Mouse (Mus musculus): Measurements from ENCODE around the gene Tmem274.

The Tmem274 gene

DNA sequence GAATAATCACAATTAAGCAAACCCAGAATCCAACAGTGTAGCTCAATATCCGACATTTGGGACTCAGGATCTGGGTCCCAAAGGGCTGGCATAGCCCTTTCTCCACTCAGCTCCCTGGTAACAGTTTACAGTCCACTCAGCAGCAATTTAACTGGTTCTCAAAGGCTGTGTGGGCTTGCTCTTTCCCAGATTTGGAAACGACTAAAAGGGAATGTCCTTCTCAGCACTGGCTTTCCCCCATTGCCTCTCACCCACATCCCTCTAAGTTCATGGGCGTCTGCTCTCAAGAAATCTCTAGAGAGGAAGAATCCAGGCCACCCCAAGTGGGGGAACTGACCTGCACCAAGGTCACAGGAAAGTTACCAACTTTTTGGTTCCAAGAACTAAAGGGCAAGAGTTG lies 7.4 kb downstream of the Tmem274 start:
- peak in 1 of 2 experiments; percentile 14 for DNase-seq

DNA sequence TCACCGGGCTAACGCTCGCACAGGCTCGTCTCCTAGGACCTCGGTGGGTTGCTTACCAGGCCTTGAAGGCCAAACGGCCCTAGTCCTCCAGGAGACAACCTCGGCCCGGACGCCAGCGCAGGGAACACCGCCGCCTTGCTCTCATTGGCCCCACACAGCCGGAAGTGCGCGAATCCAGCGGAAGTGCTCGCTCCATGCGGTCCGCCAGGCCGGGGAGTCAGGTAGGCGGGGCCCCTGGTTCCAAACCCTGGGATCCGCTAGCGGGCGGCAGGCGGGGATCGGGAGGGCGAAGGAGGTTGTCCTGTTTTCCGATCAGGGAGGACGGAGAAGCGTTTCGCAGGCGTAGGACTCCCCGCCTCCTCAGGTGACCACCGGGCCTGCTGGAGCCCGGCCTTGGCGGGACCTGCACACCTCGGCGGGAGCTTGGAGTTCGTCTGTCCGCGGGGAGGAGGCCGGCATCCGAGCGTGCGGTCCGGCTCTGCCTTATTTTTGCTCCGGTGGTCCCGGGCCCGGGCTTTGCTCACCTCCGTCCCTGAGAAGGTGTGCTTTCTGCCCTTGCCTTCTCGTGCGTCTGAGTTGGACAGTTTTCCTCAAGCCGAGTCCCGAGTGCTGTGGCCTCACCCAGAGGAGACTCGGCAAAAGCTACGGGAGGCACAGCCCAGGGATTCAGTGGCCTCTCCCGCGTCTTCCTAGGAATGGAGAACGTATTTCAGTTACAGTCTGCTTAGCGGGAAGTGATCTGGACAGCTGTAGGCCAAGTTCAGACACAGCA lies 8.1 kb downstream of the Tmem274 start, which contains the start of the genes Nmnat1 and Lzic:
Gene Nmnat1, minus strand, starts transcription at position 150 of the 772 bp plus-strand sequence.
Gene Lzic, plus strand, starts transcription at position 177 of the 772 bp plus-strand sequence.
- DNase-seq = peak; percentile 95 to 97

DNA sequence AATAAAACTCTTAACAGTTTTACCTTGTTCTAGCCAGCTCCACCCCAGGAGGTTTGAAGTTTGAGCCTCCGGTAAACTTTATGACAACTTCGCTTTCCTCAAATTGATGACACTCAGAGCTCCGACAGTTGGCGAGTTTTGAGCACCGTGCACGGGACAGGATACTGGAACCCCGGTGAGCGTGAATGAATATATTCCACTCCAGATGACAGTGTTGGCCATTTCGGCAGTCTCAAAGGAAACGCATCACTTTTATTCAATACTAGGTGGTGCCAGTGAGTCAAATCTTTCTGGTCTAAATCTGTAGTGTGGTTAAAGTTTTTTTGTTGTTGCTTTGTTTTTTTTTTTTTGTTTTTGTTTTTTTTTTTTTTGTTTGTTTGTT lies 8.6 kb downstream of the Tmem274 start:
- peak; percentile 31 to 53 for DNase-seq

DNA sequence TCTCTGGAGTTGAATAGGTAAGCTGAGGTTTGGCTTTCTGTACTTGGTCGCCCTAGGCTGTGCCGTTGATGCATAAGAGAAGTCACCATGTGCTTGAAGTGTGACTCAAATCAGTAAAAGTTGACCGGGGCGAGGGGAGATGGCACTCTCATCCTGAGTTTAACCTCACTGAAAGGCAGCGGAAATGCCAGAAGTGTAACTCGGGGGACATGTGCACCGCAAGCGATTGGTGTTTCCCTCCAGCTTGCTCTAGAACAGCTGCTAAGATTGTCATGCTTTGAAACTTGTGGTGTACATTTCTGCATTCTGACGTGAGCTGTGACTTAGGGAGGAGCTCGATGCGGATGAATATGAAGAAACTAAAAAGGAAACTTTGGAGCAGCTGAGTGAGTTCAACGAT lies 10.6 kb downstream of the Tmem274 start:
- no peak for DNase-seq

DNA sequence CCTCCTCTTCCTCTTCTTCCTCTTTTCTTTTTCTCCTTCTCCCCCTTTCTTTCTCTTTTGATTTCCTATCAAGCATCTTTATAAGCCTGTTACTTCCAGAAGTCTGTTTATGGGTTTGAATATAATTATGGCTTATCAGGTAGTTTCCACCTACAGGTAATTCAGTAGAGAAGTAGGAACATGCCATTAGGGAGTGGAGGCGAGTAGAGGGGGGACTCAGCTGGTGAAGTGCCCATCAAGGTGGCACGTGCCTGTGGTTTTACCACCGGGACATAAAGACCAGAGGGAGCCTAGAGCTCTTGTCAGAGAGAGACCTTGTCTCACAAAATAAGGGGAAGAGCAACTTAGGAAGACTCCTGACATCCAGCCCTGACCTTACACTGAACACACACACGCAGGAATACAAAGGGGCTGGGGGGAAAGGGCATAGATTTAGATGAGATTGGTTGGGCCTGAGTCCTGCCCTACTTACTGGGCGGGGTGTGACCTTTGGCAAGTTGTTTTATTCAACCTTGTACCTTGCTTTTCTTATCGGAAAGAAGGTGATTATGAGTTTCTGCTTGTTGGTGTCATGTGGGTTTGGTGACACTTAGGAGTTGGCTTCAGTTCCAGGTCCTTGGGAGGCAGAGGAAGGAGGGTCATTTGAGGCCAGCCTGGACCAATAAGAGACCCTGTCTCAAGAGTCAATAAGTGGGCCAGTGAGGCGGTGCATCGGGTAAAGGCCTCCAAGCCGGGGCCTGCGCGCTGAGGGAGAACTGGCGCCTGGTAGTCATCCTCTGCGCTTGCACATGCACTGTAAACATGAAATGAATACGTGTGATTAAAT lies 12.4 kb downstream of the Tmem274 start:
- DNase-seq = no peak

DNA sequence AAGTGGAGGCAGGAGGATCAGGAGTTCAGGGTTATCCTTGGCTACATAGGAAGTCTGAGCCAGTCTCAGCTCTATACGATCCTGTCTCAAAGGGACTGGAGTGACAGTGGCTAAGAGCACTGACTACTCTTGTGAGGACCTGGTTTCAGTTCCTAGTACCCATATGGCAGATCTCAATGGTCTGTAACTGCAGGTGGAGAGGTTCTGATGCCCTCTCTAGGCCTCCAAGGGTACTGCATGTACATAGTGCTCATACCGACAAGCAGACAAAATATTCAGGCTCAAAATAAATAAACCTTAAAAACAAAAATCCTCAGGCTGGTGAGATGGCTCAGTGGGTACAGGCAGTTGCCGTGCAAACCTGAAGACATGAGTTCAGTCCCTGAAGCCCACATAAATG lies 14.0 kb downstream of the Tmem274 start:
- DNase-seq = peak in 1 of 2 experiments; percentile 6

DNA sequence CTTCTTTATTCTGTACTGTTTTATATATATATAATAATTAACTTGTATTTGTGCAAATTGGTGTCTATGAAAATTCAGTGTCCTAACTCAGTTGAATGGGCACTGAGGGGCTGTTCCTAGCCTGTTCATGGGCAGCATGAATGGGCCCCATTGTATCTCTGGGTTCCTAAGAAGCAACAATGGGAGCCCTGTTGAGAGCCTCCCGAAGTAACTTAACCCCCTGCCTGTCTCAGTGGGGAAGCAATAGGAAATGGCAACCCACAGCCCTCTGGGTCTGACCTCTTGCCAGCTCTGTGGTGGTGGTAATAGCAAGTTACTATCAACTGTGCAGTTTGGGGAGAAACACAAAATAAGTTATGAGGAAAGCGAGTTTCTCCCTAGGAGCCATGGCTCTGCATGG lies 19.4 kb downstream of the Tmem274 start:
- no peak for DNase-seq

DNA sequence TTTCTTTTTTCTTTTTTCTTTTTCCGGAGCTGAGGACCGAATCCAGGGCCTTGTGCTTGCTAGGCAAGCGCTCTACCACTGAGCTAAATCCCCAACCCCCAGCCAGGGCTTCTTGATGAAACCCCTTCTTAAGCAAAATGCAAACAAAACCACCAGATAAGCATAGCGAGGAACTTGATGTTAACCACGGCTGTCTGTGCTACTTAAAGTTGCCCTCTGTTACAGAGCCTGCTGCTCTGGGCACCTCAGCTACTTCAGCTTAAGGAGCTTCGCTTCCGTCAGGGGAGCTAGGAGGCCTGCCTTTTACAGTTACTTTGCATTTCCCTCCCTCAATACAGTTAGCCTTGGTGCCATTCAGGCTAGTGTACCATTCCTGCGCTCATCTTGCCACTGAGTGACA lies 21.7 kb downstream of the Tmem274 start:
- DNase-seq = no peak

DNA sequence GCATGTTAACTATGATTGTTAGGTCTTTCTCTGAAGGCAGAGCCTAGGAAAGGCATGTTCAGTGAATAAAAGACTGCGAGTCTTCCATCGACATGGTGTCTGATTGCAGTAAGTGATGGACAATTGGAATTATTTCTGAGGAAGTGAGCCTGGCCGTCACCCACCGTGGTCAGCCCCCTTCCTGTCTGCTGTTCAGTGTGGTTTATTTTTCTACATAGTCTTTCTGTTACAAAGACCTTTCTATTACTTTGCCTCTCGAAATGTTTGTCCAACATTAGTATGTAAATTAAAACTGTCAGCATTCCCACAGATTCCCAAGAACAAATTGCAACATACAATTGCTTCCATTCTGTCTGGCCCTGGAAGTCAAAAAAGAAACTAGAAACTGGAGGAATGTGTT lies 22.6 kb downstream of the Tmem274 start:
- no peak for DNase-seq

DNA sequence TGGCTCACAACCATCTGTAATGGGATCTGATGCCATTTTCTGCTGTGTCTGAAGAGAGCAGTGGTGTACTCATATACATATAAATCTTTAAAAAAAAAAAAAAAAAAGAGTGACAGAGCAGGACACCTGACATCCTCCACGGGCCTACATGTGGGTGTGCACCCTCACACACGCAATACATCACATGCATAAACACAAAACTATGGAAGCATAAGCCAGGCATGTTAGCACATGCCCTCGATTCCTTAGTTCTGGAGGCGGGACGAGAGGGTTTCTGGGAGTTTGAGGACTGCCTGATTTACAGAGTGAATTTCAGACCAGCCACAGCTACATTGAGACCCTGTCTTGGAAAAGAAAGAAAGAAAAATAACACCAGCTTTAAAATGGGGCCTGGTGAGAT lies 27.2 kb downstream of the Tmem274 start:
- DNase-seq = no peak

DNA sequence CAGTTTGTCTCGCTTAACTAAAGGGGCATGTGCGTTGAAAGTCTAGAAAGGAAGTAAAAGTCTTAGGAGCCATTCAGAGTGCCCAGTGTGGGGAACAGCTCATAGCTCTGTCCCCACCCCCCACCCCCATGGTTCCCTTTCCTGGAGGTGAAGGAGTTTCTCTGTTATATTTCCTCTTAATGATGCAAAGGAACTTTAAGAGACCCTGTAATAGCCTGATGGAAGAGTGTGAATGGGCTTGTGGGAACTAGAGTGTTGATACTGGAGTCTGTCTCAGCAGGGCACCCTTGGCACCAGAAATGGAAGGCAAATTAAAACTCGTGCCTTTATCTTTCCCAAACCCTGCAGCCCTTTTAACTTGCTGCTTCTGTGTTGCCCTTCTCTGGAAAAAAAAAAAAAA lies 27.7 kb downstream of the Tmem274 start:
- DNase-seq = no peak

DNA sequence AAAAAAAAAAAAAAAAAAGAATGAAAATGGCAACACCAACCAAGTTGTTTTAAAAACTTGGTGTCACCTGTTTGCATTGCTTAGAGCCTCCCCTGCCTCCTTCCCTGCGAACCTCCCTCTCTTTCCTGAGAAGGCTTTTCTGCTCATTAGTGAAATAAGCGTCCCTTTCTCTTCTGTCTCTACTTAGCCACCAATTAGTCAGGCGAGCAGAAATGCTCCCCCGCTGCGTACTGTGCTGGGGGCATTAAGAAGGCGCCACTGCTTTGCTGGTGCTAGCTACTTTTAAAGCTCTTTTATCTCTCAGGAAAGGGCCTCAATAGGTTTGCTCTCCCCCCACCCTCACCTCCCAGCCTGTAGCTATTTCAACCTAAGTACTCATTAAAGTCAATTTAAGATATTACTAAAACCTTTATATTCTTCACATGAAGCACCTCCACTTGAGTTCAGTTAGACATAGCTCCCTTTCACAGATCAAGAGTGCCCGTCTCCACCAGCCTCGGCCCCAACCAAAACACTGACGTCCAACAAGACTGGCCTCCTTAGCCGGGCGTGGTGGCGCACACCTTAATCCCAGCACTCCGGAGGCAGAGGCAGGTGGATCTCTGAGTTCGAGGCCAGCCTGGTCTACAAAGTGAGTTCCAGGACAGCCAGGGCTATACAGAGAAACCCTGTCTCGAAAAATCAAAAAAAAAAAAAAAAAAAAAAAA lies 28.2 kb downstream of the Tmem274 start:
- DNase-seq = no peak

DNA sequence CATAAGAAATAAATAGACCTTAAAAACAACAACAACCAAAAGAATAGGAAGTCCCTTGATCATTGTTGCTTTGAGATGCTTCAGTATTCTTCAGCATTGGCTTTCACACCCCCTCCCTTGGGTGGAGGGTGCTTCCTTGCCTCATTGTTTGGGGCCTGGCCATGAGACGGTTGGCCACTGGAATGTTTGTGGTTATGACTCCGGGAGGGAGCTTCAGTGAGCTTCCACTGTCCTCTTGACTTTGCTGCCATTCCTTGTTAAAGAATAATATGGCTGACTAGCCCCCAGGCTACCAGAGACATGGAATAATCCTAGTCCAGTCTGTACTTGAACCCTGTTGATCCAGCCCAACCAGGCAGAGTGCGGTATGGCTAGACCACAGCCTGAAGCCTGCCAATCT lies 29.7 kb downstream of the Tmem274 start:
- no peak for DNase-seq

DNA sequence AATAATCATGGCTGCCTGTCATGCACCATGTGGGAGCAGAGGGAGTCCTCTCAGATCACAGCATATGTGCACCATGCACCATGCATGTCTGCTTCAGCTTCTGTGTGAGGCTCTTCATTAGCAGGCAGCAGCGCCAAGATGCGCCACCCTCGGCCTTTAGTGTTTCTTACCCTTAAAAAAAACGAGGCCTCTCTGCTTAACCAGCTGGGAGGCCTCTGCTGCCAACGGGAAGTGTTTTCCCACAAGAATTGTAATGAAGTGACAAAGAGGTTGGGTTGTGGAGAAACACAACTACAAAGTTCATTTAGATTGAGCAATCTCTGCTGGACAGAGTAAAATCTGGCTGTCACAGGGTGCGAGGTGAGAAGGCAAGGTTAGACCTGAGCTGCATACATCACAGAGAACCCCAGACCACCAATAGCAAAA lies 34.1 kb downstream of the Tmem274 start:
- no peak for DNase-seq

DNA sequence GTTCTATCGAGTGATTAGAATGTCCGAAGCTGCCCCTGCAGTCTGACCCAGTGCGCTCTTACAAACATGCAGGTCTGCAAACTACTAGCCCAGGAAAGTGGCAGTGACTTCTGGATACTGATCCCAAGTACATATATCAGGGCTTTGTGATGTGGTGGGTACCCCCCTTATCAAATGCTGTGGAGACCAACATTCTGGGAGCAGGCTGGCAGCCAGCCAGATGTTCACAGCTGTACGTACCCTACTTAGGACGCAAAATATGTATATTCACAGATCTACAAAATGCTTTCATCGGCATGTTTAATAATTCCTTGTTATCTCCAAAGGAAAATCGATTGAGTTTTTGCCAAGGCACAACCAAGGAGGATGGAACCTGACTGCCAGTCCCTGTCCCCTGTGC lies 34.9 kb downstream of the Tmem274 start:
- DNase-seq = no peak

DNA sequence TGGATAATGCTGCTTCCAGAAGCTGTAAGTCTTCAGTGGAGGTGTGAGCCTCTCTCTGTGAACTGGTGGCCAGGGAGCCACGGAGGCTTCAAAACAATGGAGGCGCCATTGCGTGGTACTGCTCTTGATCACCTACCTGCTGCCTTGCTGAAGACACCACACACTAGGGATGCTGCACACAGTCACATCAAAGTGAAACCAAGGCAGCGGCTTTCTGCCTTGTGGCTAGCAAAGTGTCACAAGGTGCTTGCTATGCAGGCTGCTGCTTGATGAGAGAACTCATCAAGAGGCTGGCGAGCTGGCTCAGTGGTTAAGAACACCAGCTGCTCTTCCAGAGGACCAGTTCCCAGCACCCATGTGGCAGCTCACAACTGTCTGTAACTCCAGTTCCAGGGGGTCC lies 38.5 kb downstream of the Tmem274 start:
- no peak for DNase-seq

DNA sequence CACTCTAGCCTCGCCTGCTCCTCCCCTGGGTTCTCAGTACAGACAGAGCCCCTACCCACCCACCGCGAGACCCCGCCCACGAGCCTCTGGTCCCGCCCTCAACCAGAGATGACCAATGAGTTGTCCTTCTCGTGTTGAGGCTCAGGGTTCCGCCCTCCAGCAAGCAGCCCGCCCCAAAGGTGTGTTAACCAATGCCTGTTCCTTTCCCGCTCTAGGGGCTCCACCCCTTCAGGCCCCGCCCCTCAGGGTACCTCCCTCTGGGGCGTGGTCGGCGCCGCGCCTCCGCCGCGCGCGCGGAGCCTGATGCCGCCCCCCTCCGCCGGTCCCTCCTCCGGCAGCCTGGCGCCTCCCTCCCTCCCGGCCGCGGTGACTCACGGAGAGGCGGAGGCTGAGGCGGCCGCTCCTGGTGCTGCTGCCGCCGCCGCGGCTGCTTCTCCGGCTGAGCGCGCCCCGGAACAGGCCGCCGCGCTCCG lies 40.7 kb downstream of the Tmem274 start, which contains the start of gene Ctnnbip1:
Gene Ctnnbip1, plus strand, starts transcription at position 369 of the 473 bp plus-strand sequence.
- DNase-seq = peak; percentile 97 to 98

DNA sequence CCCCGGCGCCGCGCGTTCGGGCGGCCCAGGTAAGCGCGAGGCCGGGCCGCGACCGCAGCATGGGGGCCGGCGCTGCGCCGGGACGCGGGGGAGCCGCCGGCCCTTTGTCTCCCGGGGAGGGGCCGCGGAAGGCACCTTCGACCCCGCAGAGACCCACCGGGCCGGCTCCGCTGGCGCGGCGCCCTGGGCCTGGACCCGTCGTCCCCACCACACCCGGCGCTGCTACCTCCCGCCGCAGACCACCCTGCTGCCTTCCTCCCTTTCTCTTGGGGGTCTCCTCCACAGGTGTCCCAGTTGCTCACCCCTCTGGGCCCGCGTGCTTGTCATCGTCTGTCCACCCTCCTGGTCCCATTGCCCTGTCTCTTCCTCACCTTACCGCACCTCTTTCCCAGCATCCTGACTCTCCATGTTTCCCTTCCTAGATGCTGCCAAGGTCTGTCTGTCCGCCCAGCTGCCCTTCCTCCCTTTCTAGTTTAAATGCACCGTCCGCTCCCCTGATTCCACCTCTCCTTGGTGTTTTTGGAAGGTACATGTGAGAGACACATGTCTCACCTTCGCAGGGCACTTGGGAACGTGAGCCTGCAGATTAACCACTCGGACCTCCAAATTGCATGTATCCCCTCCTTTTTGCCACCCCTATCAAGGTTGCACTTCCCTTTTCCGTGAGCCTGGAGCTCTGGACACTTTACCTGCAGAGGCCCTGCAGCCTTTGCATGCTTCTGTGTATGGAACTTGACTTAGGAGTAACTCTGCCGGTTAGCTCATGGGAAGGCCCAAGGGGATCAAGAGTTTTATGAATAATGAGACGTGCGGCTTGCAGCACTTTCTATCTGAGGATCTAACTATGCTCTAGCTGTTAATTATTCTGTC lies 41.4 kb downstream of the Tmem274 start:
- DNase-seq = no peak

DNA sequence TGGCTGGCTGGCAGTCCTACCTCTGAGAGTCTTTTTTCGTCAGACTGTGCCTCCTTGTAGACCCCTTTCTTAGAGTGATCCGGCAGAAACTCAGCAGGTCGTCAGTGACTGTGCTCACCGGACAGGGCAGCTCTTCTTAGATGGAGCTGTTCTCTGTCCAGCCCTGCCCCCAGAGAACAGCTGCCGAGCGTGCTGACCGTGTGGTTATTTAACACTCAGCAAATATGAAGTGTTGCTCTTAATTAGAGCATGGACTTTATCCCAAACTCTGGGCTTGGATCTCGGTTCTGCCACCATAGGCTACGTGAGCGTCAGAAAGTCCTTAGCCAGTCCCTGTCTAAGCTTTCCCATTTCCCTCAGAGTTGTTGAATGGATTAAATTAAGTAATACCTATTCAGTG lies 44.1 kb downstream of the Tmem274 start:
- DNase-seq = peak; percentile 64 to 70

DNA sequence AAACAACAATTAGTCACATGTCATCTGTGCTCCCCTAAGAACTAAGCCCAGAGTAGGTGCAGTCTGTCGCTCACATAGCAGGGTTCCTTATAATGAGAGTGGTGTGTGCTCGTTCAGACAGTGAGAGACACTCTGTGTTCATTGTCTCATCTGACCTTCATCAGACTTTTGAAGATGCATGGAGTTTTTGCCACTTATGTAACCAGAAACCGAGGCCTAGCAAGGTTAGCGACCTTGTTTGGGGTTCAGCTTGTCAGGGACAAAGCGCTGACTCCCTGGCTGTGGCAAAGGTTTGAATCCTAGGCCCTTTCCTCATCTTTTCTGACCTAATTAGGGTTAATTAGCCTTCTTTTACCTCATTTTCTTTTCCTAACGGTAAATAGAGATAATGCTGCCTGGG lies 46.8 kb downstream of the Tmem274 start:
- no peak for DNase-seq

DNA sequence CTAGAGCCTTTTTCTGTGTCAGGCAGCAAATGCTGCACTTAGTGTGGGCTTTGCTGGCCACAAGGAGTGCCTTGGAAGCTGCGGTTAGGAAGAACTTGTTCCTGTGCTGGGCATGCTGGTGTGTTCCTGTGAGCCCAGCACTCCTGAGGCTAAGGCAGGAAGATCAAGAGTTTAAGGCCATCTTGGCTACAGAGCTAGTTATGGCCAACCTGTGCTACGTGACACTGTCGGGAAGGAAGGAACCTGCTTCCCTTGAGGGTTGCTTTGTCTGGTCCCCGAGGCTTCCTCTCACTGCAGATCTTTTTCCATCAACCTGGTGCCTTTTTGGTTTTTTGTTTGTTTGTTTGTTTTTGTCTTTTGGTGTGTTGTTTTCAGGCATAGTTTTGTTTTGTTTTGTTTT lies 48.0 kb downstream of the Tmem274 start:
- DNase-seq = no peak

DNA sequence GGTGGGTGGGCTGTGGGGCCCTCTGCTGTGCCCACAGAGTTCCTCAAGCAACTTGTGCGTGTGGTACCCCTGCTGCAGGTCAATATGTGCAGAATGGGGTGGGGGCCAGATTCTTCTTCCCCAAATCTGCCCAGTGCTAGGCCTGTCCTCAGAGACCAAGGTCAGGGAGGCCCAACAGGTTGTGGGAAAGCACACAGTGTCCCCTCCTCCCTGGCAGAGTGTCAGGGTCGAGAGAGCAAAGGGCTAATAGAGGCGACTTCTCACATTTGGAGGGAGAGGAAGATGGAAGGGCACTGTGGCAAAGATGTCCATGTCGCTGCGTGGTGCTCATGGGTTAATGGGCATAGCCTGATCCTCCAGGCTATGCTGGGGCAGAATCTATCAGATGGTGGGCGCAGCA lies 48.6 kb downstream of the Tmem274 start:
- DNase-seq = peak; percentile 27 to 65

All from kidney, postnatal 36 days (tissue).